Mouse (Mus musculus) embryonic stem cell, embryonic (primary cell): ENCODE results near the gene M1ap.

ENCODE experiments used
- CTCF ChIA-PET, 4 experiments: fragments of 300-600 bp in 2 of 4; fragments of 350-600 bp in 2 of 4; sonication (Branson Sonifier 250); formaldehyde crosslinking; loops; one replicate each; lab custom pipeline; 2022; ENCODE audit warnings: inconsistent platforms in 2 of 4; lab: Charles Lee
- POLR2A ChIA-PET, 4 experiments: fragments of 300-600 bp in 2 of 4; fragments of 350-600 bp in 2 of 4; sonication (Branson Sonifier 250); formaldehyde crosslinking; loops; one replicate each; lab custom pipeline; 2022; ENCODE audit warnings: antibody characterized with exemption in 4 of 4, inconsistent platforms in 1 of 4; lab: Charles Lee

M1ap gene

DNA sequence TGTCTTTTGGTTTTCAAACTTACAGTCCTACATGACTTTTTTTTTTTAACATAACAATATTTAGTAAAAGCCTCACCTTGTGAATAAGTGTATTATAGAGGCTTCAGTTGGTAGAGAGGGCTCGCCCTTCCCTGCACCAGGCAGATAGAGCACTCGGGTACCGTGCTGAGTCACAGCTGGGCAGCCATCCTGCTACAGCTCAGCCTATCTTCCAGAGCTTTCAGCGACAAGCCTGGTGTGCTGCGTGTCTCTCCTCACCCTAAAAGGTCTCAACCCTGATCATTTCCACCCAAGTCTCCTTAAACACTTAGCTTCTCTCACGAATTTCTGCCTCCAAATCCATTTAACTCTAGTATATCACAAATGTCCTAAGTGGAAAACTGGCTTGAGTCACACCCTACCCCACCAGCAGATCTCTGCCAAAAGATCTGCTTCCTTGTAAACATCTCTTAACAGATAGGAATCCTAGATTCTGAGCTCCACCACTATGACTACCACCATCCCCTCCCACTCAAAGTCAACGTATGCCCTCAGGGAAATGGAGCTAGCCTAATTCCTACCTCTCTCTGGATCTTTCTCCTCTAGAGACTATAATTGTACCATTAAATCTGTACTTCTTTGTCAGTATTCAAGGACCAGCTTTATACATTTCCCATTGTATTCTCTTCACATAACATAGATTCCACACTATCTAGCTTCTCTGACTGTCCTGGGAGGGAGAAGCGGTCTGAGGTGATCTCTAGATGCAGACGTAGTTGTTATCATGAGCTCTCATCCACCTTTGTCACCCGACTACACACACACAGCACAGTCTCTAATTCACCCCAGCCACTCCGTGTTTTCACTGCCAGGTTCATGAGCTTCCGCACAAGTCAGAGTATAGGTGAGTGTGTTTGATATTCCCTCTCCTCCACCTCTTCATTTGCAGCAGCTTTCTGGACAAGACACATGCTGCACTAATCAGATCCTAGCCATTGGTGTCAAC lies 68.1 kb downstream of the M1ap start:
- POLR2A ChIA-PET = interaction anchor here in 1 of 4 experiments (0.7 to 1.8 kb wide), 7 partner anchors 11 to 77 kb away, joined by 3 to 8 read pairs (median 3); partner anchors contain the start of genes Dok1 and Loxl3
- CTCF ChIA-PET = interaction anchor here in 3 of 4 experiments (0.6 to 1.6 kb wide), 5 partner anchors 16 to 1047 kb away, joined by 3 to 6 read pairs (median 5); partner anchors contain the start of gene Pcgf1 (in 1 of the 3)

DNA sequence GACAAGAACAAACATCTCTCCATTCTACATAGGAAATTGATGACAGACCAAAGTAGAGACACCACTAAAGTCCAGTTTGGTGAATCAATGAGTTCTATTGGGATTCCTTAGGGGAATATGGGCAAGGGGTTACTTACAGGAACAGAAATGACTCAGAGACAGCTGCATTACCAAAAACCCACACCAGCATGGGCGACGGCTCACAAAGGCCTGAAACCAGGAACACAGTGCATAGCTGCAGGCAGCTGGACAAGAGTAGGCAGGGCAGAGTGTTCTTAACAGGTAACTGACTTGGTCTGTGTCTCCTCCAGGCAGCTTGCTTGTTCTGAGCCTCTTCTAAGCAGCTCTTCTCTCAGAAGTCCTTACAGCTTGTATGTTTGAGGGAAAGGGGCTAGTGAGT lies 69.0 kb downstream of the M1ap start:
- POLR2A ChIA-PET = interaction anchor here in 1 of 4 experiments (0.7 to 1.8 kb wide), 3 partner anchors 14 to 18 kb away, joined by 3 to 8 read pairs (median 3); partner anchors contain the start of gene Loxl3
- CTCF ChIA-PET = interaction anchor here in 2 of 4 experiments (1.6 kb wide), 2 partner anchors 19 to 62 kb away, joined by 4 to 6 read pairs; partner anchors contain the start of gene Pcgf1 (in 1 of the 2)

GRCm38 (mm10) chr6:83017190-83017589 lies 70.5 kb downstream of the M1ap start:
- CTCF ChIA-PET = no interaction called here
- POLR2A ChIA-PET = interaction anchor here in 1 of 4 experiments (0.6 to 1.1 kb wide), 2 partner anchors 12 to 1396 kb away, joined by 3 read pairs; no protein-coding TSS in a partner anchor

- ChIA-PET CTCF (no interaction called here), POLR2A (no interaction called here)
These were observed 72.3 kb downstream of the M1ap start for GRCm38 (mm10) chr6:83019044-83019443.

GRCm38 (mm10) chr6:83020121-83020520 lies 73.4 kb downstream of the M1ap start:
- CTCF ChIA-PET = no interaction called here
- POLR2A ChIA-PET = no interaction called here

DNA sequence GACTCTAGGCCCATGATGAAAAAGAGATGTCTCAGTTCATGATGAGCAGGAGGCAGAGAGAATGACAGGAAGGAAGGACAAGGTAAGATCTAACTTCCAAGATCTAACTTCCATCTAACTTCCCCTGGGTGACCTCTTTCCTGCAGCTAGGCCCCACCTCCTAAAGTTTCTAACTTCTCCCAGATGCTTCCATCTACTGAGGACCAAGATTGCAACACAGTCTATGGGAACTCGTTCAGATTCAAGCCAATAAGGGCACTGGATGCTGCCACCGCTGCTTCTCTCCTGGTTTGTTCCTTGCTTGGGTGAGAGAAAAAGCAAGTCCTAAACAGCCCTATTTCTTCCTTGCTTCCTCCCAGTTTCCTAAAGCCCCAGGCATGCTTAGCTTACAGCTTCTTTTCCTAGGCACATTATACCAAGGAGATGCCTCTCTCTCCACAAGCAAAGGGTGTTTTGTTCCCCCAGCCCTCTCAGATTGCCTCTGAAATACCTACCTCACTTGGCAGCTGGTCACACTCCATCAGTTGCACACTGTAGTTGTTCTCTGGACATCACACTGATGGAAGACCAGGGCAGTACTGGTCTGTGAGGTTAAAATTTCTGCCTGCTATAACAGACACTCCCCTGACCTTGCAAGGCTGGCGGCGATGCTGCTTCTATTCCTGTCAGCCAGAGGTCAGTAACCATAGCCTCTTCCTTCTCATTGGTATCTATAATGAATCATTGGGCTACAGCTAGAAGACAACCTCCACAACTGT lies 74.3 kb downstream of the M1ap start:
- ChIA-PET CTCF (no interaction called here), POLR2A (no interaction called here)

GRCm38 (mm10) chr6:83023008-83023407 lies 76.3 kb downstream of the M1ap start:
- CTCF ChIA-PET = interaction anchor here in 1 of 4 experiments (0.8 kb wide), 1 partner anchor 26 kb away, joined by 3 read pairs; no protein-coding TSS in a partner anchor

DNA sequence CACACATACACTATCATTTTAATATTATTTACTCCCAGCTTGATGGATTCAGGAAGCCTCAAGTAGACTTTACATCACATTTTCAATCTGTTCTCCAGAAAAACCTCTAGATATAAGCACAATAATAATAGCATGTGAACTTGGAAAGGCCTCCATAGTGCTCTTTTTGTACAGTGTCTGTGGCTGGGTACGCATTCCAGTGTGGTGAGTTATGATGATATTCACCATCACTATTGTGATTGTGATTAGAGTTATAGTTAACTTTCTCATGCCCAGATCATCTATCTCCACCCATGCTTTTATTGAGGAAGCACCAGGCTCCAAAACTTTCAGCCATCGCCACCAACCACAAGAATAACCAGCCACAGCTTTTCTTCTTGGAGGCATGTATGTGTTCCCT lies 77.1 kb downstream of the M1ap start:
- CTCF ChIA-PET = interaction anchor here in 1 of 4 experiments (1.4 kb wide), 1 partner anchor 27 kb away, joined by 3 read pairs; no protein-coding TSS in a partner anchor
- POLR2A ChIA-PET = interaction anchor here in 1 of 4 experiments (0.9 kb wide), 1 partner anchor 24 kb away, joined by 4 read pairs; no protein-coding TSS in a partner anchor

More at GRCm38 (mm10) chr6:83023008-83023407, 76.3 kb downstream of the M1ap start:
- POLR2A ChIA-PET = interaction anchor here in 2 of 4 experiments (0.6 kb wide), 2 partner anchors 189 to 622 kb away, joined by 4 to 7 read pairs; no protein-coding TSS in a partner anchor

DNA sequence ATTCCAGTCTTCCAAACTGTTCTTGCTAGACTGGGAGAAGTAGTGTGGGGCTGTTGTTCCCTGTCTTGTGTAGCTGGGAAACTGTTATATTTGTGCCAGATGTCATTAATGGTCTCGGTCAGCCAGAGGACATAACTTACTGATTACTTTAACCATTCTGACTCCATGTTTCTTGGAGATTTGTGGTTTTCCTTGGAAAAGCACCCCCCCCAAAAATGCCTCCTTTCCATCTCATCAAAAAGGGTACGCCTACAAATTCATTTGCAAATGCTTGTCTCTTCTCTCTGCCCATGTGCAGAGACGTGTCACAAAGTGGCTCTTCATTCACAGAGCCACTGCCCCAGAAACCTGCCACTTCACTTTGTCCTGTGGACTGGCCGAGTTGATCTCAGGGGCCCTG lies 77.7 kb downstream of the M1ap start:
- ChIA-PET CTCF (interaction anchor here in 1 of 4 experiments (1.4 kb wide), 1 partner anchor 28 kb away, joined by 3 read pairs; no protein-coding TSS in a partner anchor), POLR2A (interaction anchor here in 1 of 4 experiments (0.9 kb wide), 1 partner anchor 25 kb away, joined by 4 read pairs; no protein-coding TSS in a partner anchor)

DNA sequence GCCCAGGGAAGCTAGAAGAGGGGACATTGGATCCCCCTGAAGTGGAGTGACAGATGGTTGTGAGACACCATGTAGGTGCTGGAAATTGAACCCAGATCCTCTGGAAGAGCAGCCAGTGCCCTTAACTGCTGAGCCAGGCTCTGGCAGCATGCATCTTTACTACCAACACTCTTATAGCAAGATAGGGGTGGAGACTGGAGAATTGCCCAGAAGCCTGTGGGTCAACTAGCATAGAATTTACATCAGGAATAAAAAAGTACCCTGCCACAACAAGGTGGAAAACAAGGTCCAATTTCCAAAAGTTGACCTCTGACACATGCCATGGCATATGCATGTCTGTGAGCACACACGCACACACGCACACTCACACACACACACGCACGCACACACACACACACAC lies 78.5 kb downstream of the M1ap start:
- CTCF ChIA-PET = no interaction called here
- POLR2A ChIA-PET = no interaction called here

DNA sequence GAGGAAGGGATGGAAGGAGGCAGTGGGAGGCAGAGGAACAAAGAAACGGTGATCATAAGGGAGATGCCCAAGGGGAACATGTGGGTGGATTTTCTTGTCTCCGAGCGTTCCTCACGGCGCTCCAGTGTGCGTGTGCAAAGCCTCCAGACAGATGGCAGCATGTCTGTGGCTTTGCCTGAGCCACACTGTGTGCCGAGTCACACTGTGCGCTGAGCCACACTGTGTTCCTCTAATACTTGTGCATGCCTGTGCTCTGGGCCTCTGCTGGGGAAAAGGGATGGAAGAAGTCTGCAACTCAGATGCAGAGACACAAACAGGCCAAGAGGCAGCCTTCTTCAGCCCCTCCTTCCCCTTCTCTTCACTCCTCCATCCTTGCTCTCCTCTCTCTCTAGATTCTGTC lies 80.6 kb downstream of the M1ap start:
- POLR2A ChIA-PET = no interaction called here

DNA sequence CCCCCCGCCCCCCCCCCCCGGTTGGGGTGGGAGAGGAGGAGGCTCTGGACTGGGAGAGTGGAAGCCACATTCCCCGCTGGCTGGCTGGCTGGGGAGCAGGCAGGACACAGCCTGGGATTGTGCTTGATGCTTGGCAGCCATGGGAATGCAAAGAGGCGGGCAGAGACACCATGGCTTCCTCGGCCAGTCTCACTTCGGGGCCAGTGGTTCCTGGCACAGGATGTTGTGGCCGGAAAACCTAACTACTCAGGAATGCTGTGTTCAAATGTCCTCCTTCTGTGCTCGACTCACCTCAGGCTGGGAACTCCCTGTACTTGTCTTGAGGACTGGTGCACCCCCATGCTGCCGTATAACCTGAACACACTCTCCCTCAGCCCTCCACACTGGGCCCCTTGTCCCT lies 81.0 kb downstream of the M1ap start:
- ChIA-PET POLR2A (no interaction called here), CTCF (no interaction called here)

More for the DNA sequence above, 80.6 kb downstream of the M1ap start:
- CTCF ChIA-PET = no interaction called here

DNA sequence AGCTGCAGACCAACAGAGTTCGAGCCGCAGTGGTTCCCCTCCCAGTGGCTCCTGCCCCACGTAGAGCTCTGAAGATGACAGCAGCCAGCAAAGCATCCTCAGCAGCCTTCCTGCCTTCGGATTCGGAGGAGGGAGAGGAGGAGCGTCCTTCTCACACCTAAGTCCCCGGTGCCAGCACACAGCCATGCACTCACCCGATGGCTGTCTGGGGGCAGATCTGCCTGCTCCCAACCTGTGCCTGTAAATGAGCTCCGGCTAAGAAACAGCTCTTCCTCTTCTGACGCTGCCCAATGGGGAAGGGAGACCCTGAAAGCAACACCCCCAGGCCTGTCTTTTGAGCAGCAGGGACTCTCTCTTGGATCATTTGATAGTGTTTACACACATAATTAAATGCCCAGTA lies 83.1 kb downstream of the M1ap start:
- POLR2A ChIA-PET = interaction anchor here in 2 of 4 experiments (0.7 to 1.5 kb wide), 4 partner anchors 14 to 105 kb away, joined by 3 to 4 read pairs (median 3); partner anchors contain the start of genes Aup1 (in 1 of the 2) and Rtkn (in 1 of the 2)
- CTCF ChIA-PET = interaction anchor here in 2 of 4 experiments (1.2 to 1.5 kb wide), 1 partner anchor 33 kb away, joined by 5 to 6 read pairs; no protein-coding TSS in a partner anchor

GRCm38 (mm10) chr6:83031111-83031510 lies 84.4 kb downstream of the M1ap start:
- ChIA-PET CTCF (no interaction called here), POLR2A (interaction anchor here in 2 of 4 experiments (0.7 to 2.3 kb wide), 6 partner anchors 9 to 55 kb away, joined by 3 to 8 read pairs (median 4); partner anchors contain the start of genes Aup1 (in 1 of the 2), Dqx1 (in 1 of the 2), Htra2 (in 1 of the 2) and Lbx2 (in 1 of the 2))

- POLR2A ChIA-PET = interaction anchor here in 2 of 4 experiments (0.6 to 3.3 kb wide), 18 partner anchors 10 to 294 kb away, joined by 3 to 13 read pairs (median 4); partner anchors contain the start of genes Aup1 (in 2 of the 2), Dqx1 (in 2 of the 2), Htra2 (in 2 of the 2) and Mob1a (in 1 of the 2)
- CTCF ChIA-PET = interaction anchor here in 3 of 4 experiments (0.6 to 1.4 kb wide), 5 partner anchors 23 to 489 kb away, joined by 3 to 4 read pairs (median 3); partner anchors contain the start of genes Ccdc142 (in 1 of the 3), Gm42688 (in 1 of the 3) and Htra2 (in 1 of the 3)
These were observed 85.4 kb downstream of the M1ap start for GRCm38 (mm10) chr6:83031921-83032590.

- ChIA-PET CTCF (interaction anchor here in 2 of 4 experiments (0.6 to 1.4 kb wide), 8 partner anchors 18 to 330 kb away, joined by 3 to 5 read pairs (median 3); partner anchors contain the start of genes Ccdc142 (in 1 of the 2), Gm42688 (in 1 of the 2) and Htra2 (in 1 of the 2)), POLR2A (interaction anchor here (0.6 to 3.3 kb wide), 25 partner anchors 13 to 293 kb away, joined by 3 to 13 read pairs (median 4); partner anchors contain the start of genes Dqx1 (in 2 of the 4), Aup1 (in 1 of the 4), Htra2 (in 1 of the 4) and Mob1a (in 1 of the 4))
These were observed 86.1 kb downstream of the M1ap start for GRCm38 (mm10) chr6:83032769-83033191.
